Mouse (Mus musculus): Measurements from ENCODE around the gene Ncoa7.
"Not testable (repeated sequence)": the region's sequence is repeated elsewhere in the genome, so short reads cannot be mapped to it uniquely, and the experiment has no call there.

Gene Ncoa7

GRCm38 (mm10) chr10:30787684-30788339 is 15.3 kb downstream of the Ncoa7 start:
- no peak for DNase-seq (ENCODE audit: low spot score)

GRCm38 (mm10) chr10:30786103-30786754 is 16.9 kb downstream of the Ncoa7 start:
- no peak for DNase-seq (ENCODE audit: low spot score)

- DNase-seq (ENCODE audit: low spot score), result not testable (repeated sequence)
These were observed 22.2 kb downstream of the Ncoa7 start for GRCm38 (mm10) chr10:30780921-30781320.

GRCm38 (mm10) chr10:30778240-30778639 is 24.9 kb downstream of the Ncoa7 start:
- DNase-seq (ENCODE audit: low spot score), result no peak

GRCm38 (mm10) chr10:30775987-30776386 is 27.1 kb downstream of the Ncoa7 start:
- DNase-seq (ENCODE audit: low spot score), result no peak

GRCm38 (mm10) chr10:30775568-30775967 is 27.6 kb downstream of the Ncoa7 start:
- no peak for DNase-seq (ENCODE audit: low spot score)

GRCm38 (mm10) chr10:30774396-30774795 is 28.7 kb downstream of the Ncoa7 start:
- no peak for DNase-seq (ENCODE audit: low spot score)

GRCm38 (mm10) chr10:30773181-30773580 is 29.9 kb downstream of the Ncoa7 start:
- no peak for DNase-seq (ENCODE audit: low spot score)

- DNase-seq (ENCODE audit: low spot score), result no peak
These were observed 31.5 kb downstream of the Ncoa7 start for GRCm38 (mm10) chr10:30771417-30772158.

- no peak for DNase-seq (ENCODE audit: low spot score)
These were observed 34.3 kb downstream of the Ncoa7 start for GRCm38 (mm10) chr10:30768820-30769219.

- no peak for DNase-seq (ENCODE audit: low spot score)
These were observed 34.9 kb downstream of the Ncoa7 start for GRCm38 (mm10) chr10:30768250-30768649.

GRCm38 (mm10) chr10:30763179-30763770 is 39.9 kb downstream of the Ncoa7 start:
- no peak for DNase-seq (ENCODE audit: low spot score)

- no peak for DNase-seq (ENCODE audit: low spot score)
These were observed 40.7 kb downstream of the Ncoa7 start for GRCm38 (mm10) chr10:30762284-30762964.

- DNase-seq (ENCODE audit: low spot score), result no peak
These were observed 43.6 kb downstream of the Ncoa7 start for GRCm38 (mm10) chr10:30759360-30760147.

- no peak for DNase-seq (ENCODE audit: low spot score)
These were observed 47.1 kb downstream of the Ncoa7 start for GRCm38 (mm10) chr10:30756064-30756463.

GRCm38 (mm10) chr10:30754825-30755457 is 48.2 kb downstream of the Ncoa7 start:
- DNase-seq (ENCODE audit: low spot score), result no peak

- no peak for DNase-seq (ENCODE audit: low spot score)
These were observed 49.0 kb downstream of the Ncoa7 start for GRCm38 (mm10) chr10:30754082-30754481.

GRCm38 (mm10) chr10:30752485-30752884 is 50.6 kb downstream of the Ncoa7 start:
- DNase-seq (ENCODE audit: low spot score), result no peak

GRCm38 (mm10) chr10:30751586-30751985 is 51.5 kb downstream of the Ncoa7 start:
- DNase-seq (ENCODE audit: low spot score), result no peak

GRCm38 (mm10) chr10:30749807-30750206 is 53.3 kb downstream of the Ncoa7 start:
- DNase-seq (ENCODE audit: low spot score), result no peak

Data from left cerebral cortex, adult 11 months (tissue).